Mouse (Mus musculus): Measurements from ENCODE around the gene Bcap31. TPM values are rescaled to one million over a fixed set of nuclear protein-coding genes. Genes with fewer than 3 reads are reported as not detected.
"Not testable (repeated sequence)": the region's sequence is repeated elsewhere in the genome, so short reads cannot be mapped to it uniquely, and the experiment has no call there.

Gene Bcap31
- 178 and 211 TPM in 2 replicates for polyA plus RNA-seq (2016; fragmentation: Nextera tagmentation; extraction: Ambion mirVana)

GRCm38 (mm10) chrX:73716109-73716661 is at the start of gene Bcap31, which contains the start of gene Abcd1:
Gene Bcap31 (minus strand): TSS chrX:73716175.
Gene Abcd1 (plus strand): TSS chrX:73716597.
- peaks cover 25% of the 10 kb centered on the region for H3K4me1 ChIP-seq
- H3K36me3 ChIP-seq: peaks cover 6% of the 10 kb centered on the region; the same call in 1 of the 2 replicates
- WGBS: 11% methylated on average over 40 of the region's 45 CpGs
- H3K27ac ChIP-seq: peak within 1 kb of the TSS; percentile 88
- H3K9me3 ChIP-seq: no peaks in the 10 kb centered on the region
- peak within 1 kb of the TSS; percentile 63 for H3K4me3 ChIP-seq
- peak; percentile 97 for DNase-seq (ENCODE audit: low spot score)
- H3K27me3 ChIP-seq (ENCODE audit: insufficient read depth, poor library complexity, severe bottlenecking): 0 out of 2 replicates have a peak, but pooled peaks cover 14% of the 10 kb centered on the region

- 62% methylated on average over 1 of the region's 1 CpGs for WGBS
- no peaks in the 10 kb centered on the region; the same call in 1 of the 2 replicates for H3K4me1 ChIP-seq
- H3K9me3 ChIP-seq: no peaks in the 10 kb centered on the region
- H3K27ac ChIP-seq: 0 out of 2 replicates have a peak overlapping the region, but pooled peaks have one; percentile 22
- H3K36me3 ChIP-seq: no peaks in the 10 kb centered on the region
- DNase-seq (ENCODE audit: low spot score): no peak
- peaks cover 28% of the 10 kb centered on the region for H3K27me3 ChIP-seq (ENCODE audit: insufficient read depth, poor library complexity, severe bottlenecking)
- H3K4me3 ChIP-seq: no peak overlapping the region
These were observed 49.3 kb upstream of the Bcap31 start for GRCm38 (mm10) chrX:73765311-73765710.

GRCm38 (mm10) chrX:73758611-73759290 is 42.8 kb upstream of the Bcap31 start:
- Histone ChIP-seq H3K36me3 (no peaks in the 10 kb centered on the region), H3K4me3 (no peak overlapping the region), H3K4me1 (no peaks in the 10 kb centered on the region), H3K27me3 (ENCODE audit: insufficient read depth, poor library complexity, severe bottlenecking) (peaks cover 47% of the 10 kb centered on the region), H3K27ac (no peak overlapping the region), H3K9me3 (no peaks in the 10 kb centered on the region)
- WGBS: 76% methylated on average over 13 of the region's 13 CpGs
- DNase-seq (ENCODE audit: low spot score): no peak

- no peak within 1 kb of the TSS for H3K27ac ChIP-seq
- no peaks in the 10 kb centered on the region for H3K36me3 ChIP-seq
- no peaks in the 10 kb centered on the region for H3K4me1 ChIP-seq
- no peaks in the 10 kb centered on the region for H3K9me3 ChIP-seq
- H3K27me3 ChIP-seq (ENCODE audit: insufficient read depth, poor library complexity, severe bottlenecking): peaks cover 36% of the 10 kb centered on the region
- DNase-seq (ENCODE audit: low spot score): no peak
- 73% methylated on average over 5 of the region's 5 CpGs for WGBS
- H3K4me3 ChIP-seq: no peak within 1 kb of the TSS
These were observed 40.6 kb upstream of the Bcap31 start, which contains the start of gene Plxnb3 for GRCm38 (mm10) chrX:73756334-73757140. Gene Plxnb3 (plus strand): TSS chrX:73757090.

GRCm38 (mm10) chrX:73748977-73749376 is 33.0 kb upstream of the Bcap31 start:
- no peak overlapping the region for H3K4me3 ChIP-seq
- no peaks in the 10 kb centered on the region for H3K4me1 ChIP-seq
- no peak overlapping the region for H3K27ac ChIP-seq
- 80% methylated on average over 1 of the region's 1 CpGs for WGBS
- no peaks in the 10 kb centered on the region for H3K27me3 ChIP-seq (ENCODE audit: insufficient read depth, poor library complexity, severe bottlenecking)
- DNase-seq (ENCODE audit: low spot score): no peak
- H3K9me3 ChIP-seq: no peaks in the 10 kb centered on the region
- no peaks in the 10 kb centered on the region for H3K36me3 ChIP-seq

GRCm38 (mm10) chrX:73744774-73745481 is 29.0 kb upstream of the Bcap31 start:
- H3K36me3 ChIP-seq: no peaks in the 10 kb centered on the region
- H3K4me1 ChIP-seq: no peaks in the 10 kb centered on the region
- no peak overlapping the region for H3K27ac ChIP-seq
- no peak for DNase-seq (ENCODE audit: low spot score)
- H3K4me3 ChIP-seq: no peak overlapping the region
- H3K9me3 ChIP-seq: no peaks in the 10 kb centered on the region
- 64% methylated on average over 1 of the region's 1 CpGs for WGBS
- no peaks in the 10 kb centered on the region for H3K27me3 ChIP-seq (ENCODE audit: insufficient read depth, poor library complexity, severe bottlenecking)

- peaks cover 11% of the 10 kb centered on the region; the same call in 1 of the 2 replicates for H3K27me3 ChIP-seq (ENCODE audit: insufficient read depth, poor library complexity, severe bottlenecking)
- WGBS: 92% methylated on average over 7 of the region's 7 CpGs
- not testable (repeated sequence) for H3K4me3 ChIP-seq; H3K4me1 ChIP-seq; H3K36me3 ChIP-seq; H3K9me3 ChIP-seq; H3K27ac ChIP-seq; DNase-seq (ENCODE audit: low spot score)
These were observed 23.9 kb upstream of the Bcap31 start for GRCm38 (mm10) chrX:73739841-73740240.

GRCm38 (mm10) chrX:73739151-73739550 is 23.2 kb upstream of the Bcap31 start:
- H3K9me3 ChIP-seq: no peaks in the 10 kb centered on the region
- no peak overlapping the region for H3K4me3 ChIP-seq
- H3K27ac ChIP-seq: no peak overlapping the region
- no peaks in the 10 kb centered on the region for H3K4me1 ChIP-seq
- DNase-seq (ENCODE audit: low spot score): no peak
- H3K36me3 ChIP-seq: no peaks in the 10 kb centered on the region
- H3K27me3 ChIP-seq (ENCODE audit: insufficient read depth, poor library complexity, severe bottlenecking): peaks cover 14% of the 10 kb centered on the region; the same call in 1 of the 2 replicates
- WGBS: 59% methylated on average over 5 of the region's 5 CpGs

GRCm38 (mm10) chrX:73738155-73738554 is 22.2 kb upstream of the Bcap31 start:
- Histone ChIP-seq H3K36me3 (no peaks in the 10 kb centered on the region), H3K27me3 (ENCODE audit: insufficient read depth, poor library complexity, severe bottlenecking) (peaks cover 18% of the 10 kb centered on the region; the same call in 1 of the 2 replicates), H3K9me3 (no peaks in the 10 kb centered on the region), H3K4me3 (no peak overlapping the region), H3K4me1 (no peaks in the 10 kb centered on the region), H3K27ac (no peak overlapping the region)
- WGBS: 69% methylated on average over 1 of the region's 1 CpGs
- no peak for DNase-seq (ENCODE audit: low spot score)

GRCm38 (mm10) chrX:73730908-73731307 is 14.9 kb upstream of the Bcap31 start:
- Histone ChIP-seq H3K9me3 (no peaks in the 10 kb centered on the region), H3K27me3 (ENCODE audit: insufficient read depth, poor library complexity, severe bottlenecking) (0 out of 2 replicates have a peak, but pooled peaks cover 7% of the 10 kb centered on the region), H3K27ac (no peak overlapping the region), H3K4me1 (no peaks in the 10 kb centered on the region), H3K4me3 (no peak overlapping the region), H3K36me3 (peaks cover 7% of the 10 kb centered on the region; the same call in 1 of the 2 replicates)
- WGBS: 43% methylated on average over 1 of the region's 1 CpGs
- no peak for DNase-seq (ENCODE audit: low spot score)

GRCm38 (mm10) chrX:73718686-73719362 is 2.8 kb upstream of the Bcap31 start:
- Histone ChIP-seq H3K4me3 (no peak overlapping the region), H3K9me3 (no peaks in the 10 kb centered on the region), H3K36me3 (no peaks in the 10 kb centered on the region), H3K27ac (0 out of 2 replicates have a peak overlapping the region, but pooled peaks have one; percentile 36), H3K4me1 (peaks cover 25% of the 10 kb centered on the region), H3K27me3 (ENCODE audit: insufficient read depth, poor library complexity, severe bottlenecking) (0 out of 2 replicates have a peak, but pooled peaks cover 14% of the 10 kb centered on the region)
- DNase-seq (ENCODE audit: low spot score): no peak
- WGBS: 52% methylated on average over 5 of the region's 5 CpGs

- H3K9me3 ChIP-seq: no peaks in the 10 kb centered on the region
- 0 out of 2 replicates have a peak, but pooled peaks cover 3% of the 10 kb centered on the region for H3K36me3 ChIP-seq
- no peak overlapping the region for H3K4me3 ChIP-seq
- 0 out of 2 replicates have a peak, but pooled peaks cover 14% of the 10 kb centered on the region for H3K27me3 ChIP-seq (ENCODE audit: insufficient read depth, poor library complexity, severe bottlenecking)
- no peak for DNase-seq (ENCODE audit: low spot score)
- 0 out of 2 replicates have a peak overlapping the region, but pooled peaks have one; percentile 36 for H3K27ac ChIP-seq
- H3K4me1 ChIP-seq: peaks cover 25% of the 10 kb centered on the region
- WGBS: 55% methylated on average over 3 of the region's 3 CpGs
These were observed 2.3 kb upstream of the Bcap31 start for GRCm38 (mm10) chrX:73718271-73718670.
